Mouse (Mus musculus): ENCODE results near the gene Lingo1. TPM values are rescaled to one million over a fixed set of nuclear protein-coding genes. Genes with fewer than 3 reads are reported as not detected.

Gene Lingo1
- total and polyA plus RNA-seq, 3 experiments = 0.11 TPM; not detected in 2

DNA sequence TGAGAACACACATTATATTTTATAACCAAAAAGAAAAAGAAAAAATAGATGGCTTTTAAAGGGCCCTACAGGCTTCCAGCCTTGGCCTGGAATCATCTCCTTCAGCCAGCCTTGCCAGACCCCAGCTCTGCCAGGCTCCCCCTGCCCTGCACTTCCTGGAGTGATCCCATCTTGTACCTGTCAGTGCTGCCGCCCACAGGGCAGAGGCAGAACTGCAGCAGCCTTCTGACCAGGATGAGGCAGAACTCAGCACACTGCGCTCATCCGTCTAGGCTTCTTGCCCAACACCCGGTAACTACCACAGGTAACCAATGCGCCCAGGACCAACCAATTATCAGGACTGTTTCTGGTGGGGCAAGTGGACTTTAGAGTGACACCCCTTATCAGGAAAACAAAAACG, 22.0 kb downstream of the Lingo1 start:
- H3K9me3 ChIP-seq (replicated peaks) = no peaks in the 10 kb centered on the region
- H3K27me3 ChIP-seq (ENCODE audit: insufficient read depth, low read length) = peaks cover 2% of the 10 kb centered on the region; the same call in 1 of the 2 replicates
- ATAC-seq (ENCODE audit: extremely low read depth, insufficient number of reproducible peaks, low FRiP score, poor library complexity, severe bottlenecking) (no peak), DNase-seq (ENCODE audit: low spot score) (no peak)
- H3K4me1 ChIP-seq (ENCODE audit: insufficient read depth, low read depth, low read length) = peaks cover 3% of the 10 kb centered on the region; the same call in 1 of the 2 replicates
- peak; percentile 70 for TF ChIP-seq CTCF (IDR thresholded peaks at IDR 0.05; ENCODE audit: low read depth, low read length)
- no peak for TF ChIP-seq GATA2 (IDR thresholded peaks at IDR 0.05; ENCODE audit: borderline replicate concordance, low read depth, low read length)
- no peak overlapping the region for H3K4me3 ChIP-seq (ENCODE audit: low read depth, low read length)
- H3K36me3 ChIP-seq (replicated peaks) = no peaks in the 10 kb centered on the region

DNA sequence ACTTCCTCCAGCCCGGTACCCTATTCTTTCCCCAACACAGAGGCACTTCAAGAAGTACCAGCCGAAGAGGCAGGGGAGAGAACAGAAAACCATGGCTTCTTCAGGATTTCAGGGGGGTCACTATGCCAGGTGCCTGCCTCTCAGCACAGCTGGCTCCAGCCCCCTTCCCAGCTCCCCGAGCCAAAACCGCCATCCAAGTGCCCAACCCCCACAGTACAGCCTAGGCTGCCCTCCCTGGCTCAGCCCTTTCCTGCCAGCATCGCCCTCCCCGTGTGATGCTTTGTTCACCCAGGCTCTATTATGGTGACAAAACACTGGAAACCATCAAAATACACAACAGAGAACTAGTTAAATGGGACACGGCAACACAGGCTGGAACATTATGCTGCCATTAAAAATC, 22.6 kb downstream of the Lingo1 start:
- Histone ChIP-seq H3K36me3 (replicated peaks) (no peaks in the 10 kb centered on the region), H3K27me3 (ENCODE audit: insufficient read depth, low read length) (peaks cover 2% of the 10 kb centered on the region; the same call in 1 of the 2 replicates), H3K4me1 (ENCODE audit: insufficient read depth, low read depth, low read length) (peaks cover 3% of the 10 kb centered on the region; the same call in 1 of the 2 replicates), H3K9me3 (replicated peaks) (no peaks in the 10 kb centered on the region), H3K4me3 (ENCODE audit: low read depth, low read length) (no peak overlapping the region)
- no peak for TF ChIP-seq GATA2 (IDR thresholded peaks at IDR 0.05; ENCODE audit: borderline replicate concordance, low read depth, low read length)
- TF ChIP-seq TAL1 (conservative IDR thresholded peaks at IDR 0.05; ENCODE audit: low read depth, low read length) = no peak
- TF ChIP-seq GATA1 (IDR thresholded peaks at IDR 0.05; ENCODE audit: borderline replicate concordance, low read length) = no peak
- no peak for TF ChIP-seq POLR2AphosphoS5 (IDR thresholded peaks at IDR 0.05; ENCODE audit: insufficient replicate concordance, low read depth, low read length)
- no peak for TF ChIP-seq CTCF (IDR thresholded peaks at IDR 0.05; ENCODE audit: low read depth, low read length)
- DNase-seq (ENCODE audit: low spot score) = no peak
- no peak for ATAC-seq (ENCODE audit: extremely low read depth, insufficient number of reproducible peaks, low FRiP score, poor library complexity, severe bottlenecking)

DNA sequence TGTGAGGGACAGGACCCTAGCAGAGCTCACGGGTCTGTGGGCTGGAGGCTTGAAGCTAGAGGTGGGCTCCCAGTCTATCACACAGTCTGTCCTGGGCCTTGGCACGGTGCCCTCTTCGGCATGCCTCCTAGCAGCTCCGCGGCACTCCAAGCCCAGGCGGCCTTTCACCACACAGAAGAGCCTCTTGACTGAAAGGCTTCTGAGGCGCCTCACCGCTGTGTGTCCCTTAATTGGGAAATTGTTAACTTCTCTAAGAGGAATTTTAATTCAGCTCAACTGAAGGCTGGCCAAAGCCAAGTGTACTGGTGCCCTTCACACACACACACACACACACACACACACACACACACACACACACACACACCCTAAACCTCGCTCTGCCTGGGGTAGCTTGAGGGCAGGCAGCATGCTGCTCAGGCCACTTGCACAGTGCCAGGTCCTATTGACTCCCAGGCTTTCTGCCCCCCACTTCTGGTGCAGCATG, 28.6 kb downstream of the Lingo1 start:
- TF ChIP-seq POLR2AphosphoS5 (IDR thresholded peaks at IDR 0.05; ENCODE audit: insufficient replicate concordance, low read depth, low read length) (no peak), GATA2 (IDR thresholded peaks at IDR 0.05; ENCODE audit: borderline replicate concordance, low read depth, low read length) (no peak), GATA1 (IDR thresholded peaks at IDR 0.05; ENCODE audit: borderline replicate concordance, low read length) (no peak), TAL1 (conservative IDR thresholded peaks at IDR 0.05; ENCODE audit: low read depth, low read length) (no peak), CTCF (IDR thresholded peaks at IDR 0.05; ENCODE audit: low read depth, low read length) (no peak)
- DNase-seq (ENCODE audit: low spot score) (no peak), ATAC-seq (ENCODE audit: extremely low read depth, insufficient number of reproducible peaks, low FRiP score, poor library complexity, severe bottlenecking) (no peak)
- Histone ChIP-seq H3K27me3 (ENCODE audit: insufficient read depth, low read length) (peaks cover 3% of the 10 kb centered on the region; the same call in 1 of the 2 replicates), H3K9me3 (replicated peaks) (no peaks in the 10 kb centered on the region), H3K4me1 (ENCODE audit: insufficient read depth, low read depth, low read length) (no peaks in the 10 kb centered on the region), H3K36me3 (replicated peaks) (no peaks in the 10 kb centered on the region), H3K4me3 (ENCODE audit: low read depth, low read length) (no peak overlapping the region)

DNA sequence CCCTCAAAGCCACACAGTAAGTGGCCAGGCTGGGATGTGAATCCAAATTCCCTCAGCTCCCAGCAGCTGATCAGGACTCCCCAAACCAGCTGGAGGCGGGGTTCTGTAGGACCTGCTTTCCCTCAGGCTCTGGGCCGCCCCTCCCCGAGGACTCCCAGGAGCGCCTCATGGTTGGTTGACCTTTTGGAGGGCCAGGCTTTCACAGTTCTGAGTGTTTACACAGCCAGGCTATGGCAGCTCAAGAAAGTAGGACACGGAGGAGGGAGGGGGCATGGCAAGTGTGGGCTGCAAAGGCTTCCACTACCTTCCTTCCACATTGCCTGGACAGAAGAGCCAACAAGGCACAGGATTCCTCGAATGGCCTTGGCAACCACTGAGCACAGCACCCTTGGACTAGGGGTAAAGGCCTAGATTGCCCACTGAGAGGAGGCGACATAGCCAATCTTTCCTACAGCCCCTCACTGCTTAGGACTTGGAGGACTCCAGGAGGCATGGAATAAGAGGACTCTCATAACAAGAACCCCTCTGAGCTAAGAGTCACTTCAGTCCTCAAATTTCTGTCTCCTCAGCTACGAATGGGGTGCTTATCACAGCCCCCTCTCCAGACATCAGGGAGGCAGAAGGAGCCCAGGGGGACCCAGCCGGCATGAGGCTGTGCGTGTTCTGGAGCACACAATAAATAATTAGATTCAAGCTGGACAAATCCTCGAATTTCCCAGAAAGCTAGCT, 29.5 kb downstream of the Lingo1 start:
- H3K36me3 ChIP-seq (replicated peaks) = no peaks in the 10 kb centered on the region
- H3K27me3 ChIP-seq (ENCODE audit: insufficient read depth, low read length) = peaks cover 3% of the 10 kb centered on the region; the same call in 1 of the 2 replicates
- no peak for ATAC-seq (ENCODE audit: extremely low read depth, insufficient number of reproducible peaks, low FRiP score, poor library complexity, severe bottlenecking)
- no peaks in the 10 kb centered on the region for H3K4me1 ChIP-seq (ENCODE audit: insufficient read depth, low read depth, low read length)
- H3K9me3 ChIP-seq (replicated peaks) = no peaks in the 10 kb centered on the region
- no peak overlapping the region for H3K4me3 ChIP-seq (ENCODE audit: low read depth, low read length)
- TF ChIP-seq GATA2 (IDR thresholded peaks at IDR 0.05; ENCODE audit: borderline replicate concordance, low read depth, low read length) (no peak), TAL1 (conservative IDR thresholded peaks at IDR 0.05; ENCODE audit: low read depth, low read length) (no peak), POLR2AphosphoS5 (IDR thresholded peaks at IDR 0.05; ENCODE audit: insufficient replicate concordance, low read depth, low read length) (no peak), GATA1 (IDR thresholded peaks at IDR 0.05; ENCODE audit: borderline replicate concordance, low read length) (no peak), CTCF (IDR thresholded peaks at IDR 0.05; ENCODE audit: low read depth, low read length) (no peak)
- no peak for DNase-seq (ENCODE audit: low spot score)

DNA sequence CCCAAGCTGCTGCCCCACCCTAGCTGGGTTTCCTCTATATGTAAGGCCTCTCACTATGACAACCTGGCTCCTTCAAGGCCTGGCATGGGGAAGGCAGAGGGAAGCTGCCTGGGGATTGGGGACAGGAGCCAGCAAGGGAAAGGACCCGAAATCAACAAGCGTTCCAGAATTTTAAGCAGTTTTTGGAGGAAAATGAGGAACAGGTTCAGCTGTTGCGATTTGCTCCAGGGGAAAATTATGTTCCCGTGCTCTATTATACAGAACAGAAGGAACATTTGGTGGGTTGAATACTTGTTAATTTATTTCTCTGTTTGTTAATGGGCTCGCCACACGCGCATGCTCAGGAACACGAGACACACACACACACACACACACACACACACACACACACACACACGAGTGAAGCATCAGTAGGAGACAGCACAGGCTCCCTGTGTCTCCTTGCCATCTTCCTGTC, 34.1 kb downstream of the Lingo1 start:
- Histone ChIP-seq H3K9me3 (replicated peaks) (no peaks in the 10 kb centered on the region), H3K27me3 (ENCODE audit: insufficient read depth, low read length) (peaks cover 2% of the 10 kb centered on the region; the same call in 1 of the 2 replicates), H3K4me3 (ENCODE audit: low read depth, low read length) (no peak overlapping the region), H3K36me3 (replicated peaks) (no peaks in the 10 kb centered on the region), H3K4me1 (ENCODE audit: insufficient read depth, low read depth, low read length) (no peaks in the 10 kb centered on the region)
- no peak for TF ChIP-seq POLR2AphosphoS5 (IDR thresholded peaks at IDR 0.05; ENCODE audit: insufficient replicate concordance, low read depth, low read length)
- no peak for TF ChIP-seq GATA2 (IDR thresholded peaks at IDR 0.05; ENCODE audit: borderline replicate concordance, low read depth, low read length)
- no peak for TF ChIP-seq GATA1 (IDR thresholded peaks at IDR 0.05; ENCODE audit: borderline replicate concordance, low read length)
- TF ChIP-seq TAL1 (conservative IDR thresholded peaks at IDR 0.05; ENCODE audit: low read depth, low read length) = no peak
- TF ChIP-seq CTCF (IDR thresholded peaks at IDR 0.05; ENCODE audit: low read depth, low read length) = no peak
- DNase-seq (ENCODE audit: low spot score) = no peak
- ATAC-seq (ENCODE audit: extremely low read depth, insufficient number of reproducible peaks, low FRiP score, poor library complexity, severe bottlenecking) = no peak

DNA sequence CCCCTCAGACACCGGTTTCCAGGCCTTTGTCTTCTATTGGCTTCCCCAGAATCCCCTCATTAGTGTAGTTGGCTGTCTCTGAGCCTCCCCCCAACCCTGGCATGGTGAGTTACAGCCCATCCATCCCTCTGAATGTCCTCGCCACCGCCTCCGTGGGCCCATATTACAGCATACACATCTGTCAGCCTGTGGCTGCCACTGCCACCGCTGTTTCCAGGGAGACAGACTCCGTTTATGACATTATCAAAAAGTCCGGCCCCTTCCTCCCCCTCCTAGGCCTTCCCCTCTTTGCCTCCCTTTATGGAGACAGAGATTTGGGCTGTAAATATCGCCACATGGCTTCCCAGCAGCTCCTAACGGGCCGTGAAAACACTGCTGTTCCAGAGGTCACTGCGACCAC, 38.5 kb downstream of the Lingo1 start:
- no peak overlapping the region for H3K4me3 ChIP-seq (ENCODE audit: low read depth, low read length)
- H3K36me3 ChIP-seq (replicated peaks) = no peaks in the 10 kb centered on the region
- TF ChIP-seq GATA2 (IDR thresholded peaks at IDR 0.05; ENCODE audit: borderline replicate concordance, low read depth, low read length) (no peak), POLR2AphosphoS5 (IDR thresholded peaks at IDR 0.05; ENCODE audit: insufficient replicate concordance, low read depth, low read length) (no peak)
- peaks cover 14% of the 10 kb centered on the region; the same call in 1 of the 2 replicates for H3K27me3 ChIP-seq (ENCODE audit: insufficient read depth, low read length)
- H3K4me1 ChIP-seq (ENCODE audit: insufficient read depth, low read depth, low read length) = no peaks in the 10 kb centered on the region
- H3K9me3 ChIP-seq (replicated peaks) = no peaks in the 10 kb centered on the region
- no peak for ATAC-seq (ENCODE audit: extremely low read depth, insufficient number of reproducible peaks, low FRiP score, poor library complexity, severe bottlenecking)
- no peak for DNase-seq (ENCODE audit: low spot score)

All from G1E (cell line).